Mouse (Mus musculus): ENCODE results near the gene Eif4e.

Eif4e gene

DNA sequence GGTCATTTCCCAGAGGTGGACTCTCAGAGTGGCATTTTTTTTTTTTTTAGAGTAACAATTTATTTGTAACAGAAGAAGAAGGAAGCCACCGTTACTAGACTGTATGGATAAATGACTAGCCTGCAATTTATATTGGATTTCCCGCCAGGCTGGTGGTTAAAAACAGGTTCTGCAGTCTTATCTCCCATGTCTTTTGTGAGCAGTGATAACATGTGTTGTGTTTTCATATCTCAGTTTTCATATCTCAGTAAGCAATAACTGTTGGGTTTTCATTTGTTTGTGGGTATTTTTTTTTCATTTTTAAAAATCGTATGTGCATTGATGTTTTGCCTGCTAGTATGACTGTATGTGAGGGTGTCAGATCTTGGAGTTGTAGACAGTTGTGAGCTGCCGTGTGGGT is 65.0 kb downstream of the Eif4e start:
- no peak for DNase-seq

DNA sequence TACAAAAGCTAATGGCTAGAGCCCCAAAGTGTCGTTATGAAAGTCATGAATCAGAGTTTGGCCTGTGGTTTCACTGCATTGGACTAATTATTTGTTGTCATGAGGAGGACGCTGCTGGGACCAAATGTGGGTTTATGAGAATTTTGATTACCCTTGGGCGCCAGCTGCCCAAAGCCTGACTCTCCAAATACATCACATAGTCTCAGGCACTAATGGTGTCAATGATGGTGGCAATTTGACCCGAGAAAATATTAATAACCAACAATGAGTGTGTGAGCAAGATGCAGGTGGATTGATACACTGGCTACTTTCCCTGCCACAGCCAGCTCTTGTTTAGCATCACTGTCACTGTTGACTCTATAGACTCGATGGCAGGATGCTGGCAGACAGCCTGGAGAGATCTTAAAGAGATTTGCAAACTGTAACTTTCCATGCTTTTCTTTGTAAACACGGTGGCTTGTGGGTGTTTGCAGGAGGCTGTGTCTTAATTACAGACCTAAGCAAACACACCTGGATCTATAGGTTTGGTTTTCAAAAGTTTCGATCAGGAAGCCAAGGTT is 65.9 kb downstream of the Eif4e start:
- no peak for DNase-seq

DNA sequence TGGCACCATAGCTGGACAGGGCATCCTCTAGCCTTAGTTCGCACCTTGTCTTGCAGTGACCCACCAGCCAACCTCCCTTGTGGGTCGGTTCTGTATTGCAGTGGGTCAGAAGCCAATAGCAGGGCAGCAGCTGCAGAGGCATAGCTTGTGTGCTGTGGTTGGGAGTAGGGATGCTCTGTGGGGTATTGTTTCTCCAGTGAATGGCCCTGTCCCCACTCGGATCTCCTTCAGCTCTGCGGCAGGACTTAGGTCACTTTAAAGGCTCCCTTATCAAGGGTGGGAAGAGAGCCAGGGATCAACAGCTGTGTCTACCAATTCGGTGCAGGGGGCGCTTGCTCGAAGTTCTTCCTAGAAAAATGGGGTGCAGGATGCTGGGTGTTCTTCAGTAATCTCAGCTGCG is 67.2 kb downstream of the Eif4e start:
- no peak for DNase-seq

DNA sequence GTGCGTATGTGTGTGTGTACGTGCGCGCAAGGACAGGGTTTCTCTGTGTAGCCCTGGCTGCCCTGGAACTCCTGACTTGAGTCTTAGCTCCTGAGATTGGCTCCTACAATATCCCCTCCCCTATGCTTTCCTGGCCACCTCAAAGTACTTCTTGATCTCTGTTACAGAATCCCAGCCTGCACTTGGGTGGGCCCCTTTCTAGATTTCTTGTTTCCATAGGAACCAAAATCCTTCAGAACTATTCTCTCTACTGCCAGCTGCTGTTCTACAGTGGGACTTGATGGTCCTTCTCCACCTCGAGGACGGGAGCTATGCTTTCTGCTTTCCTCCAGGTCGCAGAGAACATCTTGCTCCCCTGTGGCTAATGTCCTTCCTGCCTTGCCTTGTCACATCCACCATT is 67.9 kb downstream of the Eif4e start:
- DNase-seq, result no peak

DNA sequence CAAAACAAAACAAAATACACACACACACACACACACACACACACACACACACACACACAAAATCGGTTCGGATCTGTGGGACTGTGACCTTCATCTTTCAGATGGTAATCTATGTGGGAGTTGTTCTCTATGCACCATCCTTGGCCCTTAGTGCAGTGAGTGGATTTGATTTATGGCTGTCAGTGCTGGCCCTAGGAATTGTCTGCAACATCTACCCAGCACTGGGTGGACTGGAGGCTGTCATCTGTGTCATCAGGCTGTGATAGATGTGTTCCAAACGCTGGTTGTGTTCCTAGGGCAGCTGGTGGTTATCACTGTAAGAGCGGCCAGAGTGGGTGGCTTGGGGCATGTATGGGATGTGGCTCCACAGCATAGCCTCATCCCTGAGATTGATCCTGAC is 75.1 kb downstream of the Eif4e start:
- no peak for DNase-seq

DNA sequence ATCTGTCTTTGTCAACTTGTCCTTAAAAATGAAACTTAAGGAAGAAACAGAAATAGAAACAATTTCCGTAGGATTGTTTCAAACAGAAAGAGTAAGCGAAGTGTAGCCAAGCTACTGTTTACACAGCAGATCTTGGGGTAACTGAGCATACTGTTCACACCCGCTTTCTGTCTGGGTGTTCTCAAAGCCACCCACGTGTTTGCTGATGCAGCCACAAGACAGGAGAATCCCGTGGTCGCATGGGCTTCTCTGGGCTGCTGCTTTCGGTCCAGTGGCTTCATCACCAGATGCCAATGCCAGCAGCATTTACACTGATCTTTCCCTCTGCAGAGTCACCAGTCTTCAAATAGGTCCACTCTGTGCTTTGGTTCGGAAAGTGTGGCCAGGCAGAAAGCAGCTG is 79.2 kb downstream of the Eif4e start:
- no peak for DNase-seq

DNA sequence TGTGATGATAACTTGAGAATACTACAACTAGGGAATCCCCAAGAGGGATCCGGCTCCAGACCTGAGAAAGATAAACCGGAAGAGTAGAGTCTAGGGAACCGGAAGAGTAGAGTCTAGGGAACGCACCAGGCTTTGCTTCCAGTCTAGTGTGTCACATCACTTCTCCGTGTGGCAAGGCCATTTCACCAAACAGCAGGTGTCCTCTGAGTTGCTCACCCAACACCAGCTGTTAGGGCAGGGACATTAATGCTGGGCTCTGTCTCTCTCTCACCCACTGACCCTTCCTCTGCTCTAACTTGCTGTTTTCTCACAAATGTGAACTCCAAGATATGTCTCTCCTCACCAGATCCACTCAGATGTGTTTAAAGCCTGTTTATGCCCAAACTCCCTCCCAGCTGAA is 82.7 kb downstream of the Eif4e start:
- no peak for DNase-seq
